Mouse (Mus musculus) spleen, adult 2 months (tissue): ENCODE data around the gene Zbtb11. TPM values are rescaled to one million over a fixed set of nuclear protein-coding genes. Genes with fewer than 3 reads are reported as not detected.

Experiments used
- DNase-seq, 2 experiments: peaks; one replicate each; pipeline versions ENCODE4 v3.0.0 to v3.0.0-alpha.2; 2012 to 2021; ENCODE audit warnings: low spot score in 2 of 2, low read depth in 1 of 2
- H3K27ac ChIP-seq: fragments of 200-500 bp; 2 replicates; pipeline ENCODE4 v1.5.1; 2012; ENCODE audit warnings: low read length, inconsistent platforms; ENCODE audit not compliant: insufficient read depth
- H3K27me3 ChIP-seq: fragments of 200-500 bp; 2 replicates; pipeline ENCODE4 v1.6.1; 2012; ENCODE audit warnings: mild to moderate bottlenecking, moderate library complexity, low read length, inconsistent platforms; ENCODE audit not compliant: control insufficient read depth, insufficient read depth
- H3K36me3 ChIP-seq: fragments of 200-500 bp; 2 replicates; pipeline ENCODE4 v1.6.1; 2012; ENCODE audit warnings: mild to moderate bottlenecking, low read length, inconsistent platforms; ENCODE audit not compliant: control insufficient read depth, insufficient read depth
- H3K4me1 ChIP-seq: fragments of 200-500 bp; 2 replicates; pipeline ENCODE4 v1.6.1; 2011; ENCODE audit warnings: inconsistent platforms; ENCODE audit not compliant: control insufficient read depth, insufficient read depth, insufficient read length
- H3K4me3 ChIP-seq: fragments of 200-500 bp; 2 replicates; pipeline ENCODE4 v1.5.1; 2011; ENCODE audit warnings: mild to moderate bottlenecking, inconsistent platforms; ENCODE audit not compliant: insufficient read depth, insufficient read length; ENCODE audit errors: extremely low read depth
- CTCF ChIP-seq: fragments of 200-500 bp; IDR thresholded peaks from 2 replicates; pipeline ENCODE4 v1.5.1; 2011; ENCODE audit warnings: mild to moderate bottlenecking, inconsistent platforms; ENCODE audit not compliant: insufficient read depth, insufficient read length, insufficient replicate concordance; ENCODE audit errors: extremely low read depth
- POLR2A ChIP-seq: fragments of 200-500 bp; IDR thresholded peaks from 2 replicates; pipeline ENCODE4 v1.6.1; 2011; ENCODE audit warnings: low read depth, low read length, inconsistent platforms
- WGBS: fragments of 180-500 bp; shearing (Covaris S2); methylation state at CpG from one replicate; pipeline ENCODE4 v1.1.7; 2018; 5-methylcytosine and 5-hydroxymethylcytosine counted together
- polyA plus RNA-seq: library from polyadenylated mRNA; depleted of rRNA; stranded (reverse); fragments of >200 nt; gene quantifications from 2 replicates; pipeline ENCODE4 v1.2.3, GENCODE M21; 2012; rRNA removed

Zbtb11 gene
- polyA plus RNA-seq, 1 experiment = 3.9 TPM

DNA sequence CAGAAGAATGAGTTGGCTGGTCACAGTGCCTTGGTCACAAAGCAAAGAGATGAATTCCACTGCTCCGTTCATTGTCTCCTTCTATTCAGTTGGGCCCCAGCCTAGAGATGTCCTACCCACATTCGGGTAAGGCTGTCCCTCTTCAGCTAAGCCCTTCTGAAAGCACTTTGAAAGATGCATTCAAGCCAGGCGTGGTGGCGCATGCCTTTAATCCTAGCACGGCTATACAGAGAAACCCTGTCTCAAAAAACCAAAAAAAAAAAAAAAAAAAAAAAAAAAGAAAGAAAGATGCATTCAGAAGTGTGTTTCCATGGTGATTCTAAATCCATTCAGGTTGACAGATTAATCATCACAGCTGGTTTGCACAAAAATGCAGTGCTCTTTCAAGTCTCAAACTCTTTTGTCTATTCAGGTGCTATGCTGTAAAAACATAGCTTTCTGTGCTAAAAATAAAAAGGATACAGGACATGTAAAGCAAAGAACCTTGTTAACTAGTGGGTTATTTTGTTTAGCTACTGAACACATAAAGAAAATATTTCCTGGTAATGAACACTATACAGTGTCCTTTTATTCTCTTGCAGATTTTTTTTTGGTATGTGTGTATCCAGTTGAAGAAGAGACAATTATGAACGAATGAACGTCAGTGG lies 83.4 kb downstream of the Zbtb11 start:
- DNase-seq = no peak
- 79% methylated on average over 7 of the region's 7 CpGs for WGBS
- Histone ChIP-seq H3K36me3 (no peaks in the 10 kb centered on the region), H3K27me3 (no peaks in the 10 kb centered on the region), H3K4me1 (peaks cover 7% of the 10 kb centered on the region; the same call in 1 of the 2 replicates), H3K4me3 (no peak overlapping the region), H3K27ac (no peak overlapping the region)
- TF ChIP-seq POLR2A (no peak), CTCF (no peak)

DNA sequence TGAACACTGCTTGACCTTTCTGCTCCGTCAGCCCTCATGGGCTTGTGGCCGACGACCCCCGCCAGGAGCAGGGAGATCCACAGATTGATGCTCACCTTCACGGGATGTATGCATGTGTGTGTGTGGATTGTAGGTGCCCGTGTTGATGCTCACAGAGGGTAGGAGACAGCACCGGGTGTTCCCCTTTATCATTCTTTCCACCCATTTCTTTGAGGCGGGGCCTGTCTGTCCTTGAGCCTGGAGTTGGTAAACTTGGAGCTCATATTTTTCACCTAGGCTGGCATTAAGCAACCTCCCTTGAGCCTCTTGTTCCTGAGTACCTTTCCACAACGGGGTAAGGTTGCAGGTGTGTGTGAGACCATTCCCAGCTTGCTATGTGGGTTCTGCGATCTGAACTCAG lies 84.5 kb downstream of the Zbtb11 start:
- Histone ChIP-seq H3K27me3 (no peaks in the 10 kb centered on the region), H3K4me3 (no peak overlapping the region), H3K36me3 (no peaks in the 10 kb centered on the region), H3K27ac (no peak overlapping the region), H3K4me1 (peaks cover 9% of the 10 kb centered on the region)
- no peak for DNase-seq
- TF ChIP-seq CTCF (no peak), POLR2A (no peak)
- WGBS = 85% methylated on average over 10 of the region's 10 CpGs

Other genes starting within 250 kb of the Zbtb11 start
- gene Nfkbiz, start 135.0 kb upstream of the Zbtb11 start, polyA plus RNA-seq = 16.6 and 21.5 TPM in 2 replicates
- 6.0 and 6.1 TPM in 2 replicates for gene Nxpe3, start 78.6 kb upstream of the Zbtb11 start, polyA plus RNA-seq
- gene Cep97, start 39.0 kb upstream of the Zbtb11 start, polyA plus RNA-seq = 1.7 TPM in 2 replicates
- gene Rpl24, start 7.6 kb upstream of the Zbtb11 start, polyA plus RNA-seq = 76.2 and 82.6 TPM in 2 replicates
- 5.6 and 7.3 TPM in 2 replicates for gene Pcnp, start 55.9 kb downstream of the Zbtb11 start, polyA plus RNA-seq
- 2.6 and 3.1 TPM in 2 replicates for gene Trmt10c, start 63.9 kb downstream of the Zbtb11 start, polyA plus RNA-seq
- 2.9 and 3.6 TPM in 2 replicates for gene Senp7, start 74.5 kb downstream of the Zbtb11 start, polyA plus RNA-seq
- 0.07 TPM in 2 replicates for gene Impg2, start 230.4 kb downstream of the Zbtb11 start, polyA plus RNA-seq